Mouse (Mus musculus) embryo, embryonic 10 days (tissue): ENCODE data around the gene Mark4.

ENCODE experiments used
- DNase-seq: peaks from one replicate; pipeline ENCODE4 v3.0.0-alpha.2; 2015; ENCODE audit warnings: low spot score

Gene Mark4

DNA sequence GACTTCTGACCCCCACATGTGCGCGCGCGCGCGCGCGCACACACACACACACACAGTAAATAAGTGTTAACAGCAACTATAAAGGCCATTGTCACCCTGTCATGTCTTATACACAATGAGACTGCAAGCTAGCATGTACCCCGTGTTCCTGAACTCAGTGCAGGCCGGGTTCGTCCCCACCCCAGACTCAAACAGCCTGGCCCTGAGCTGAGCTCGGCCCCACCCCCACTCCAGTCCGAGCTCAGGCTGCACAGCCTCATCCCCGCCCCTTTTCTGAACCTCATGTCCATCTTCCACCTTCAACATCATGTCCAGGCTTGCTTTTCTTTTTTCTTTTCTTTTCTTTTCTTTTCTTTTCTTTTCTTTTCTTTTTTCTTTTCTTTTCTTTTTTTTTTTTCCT lies 11.7 kb upstream of the Mark4 start:
- DNase-seq = no peak

DNA sequence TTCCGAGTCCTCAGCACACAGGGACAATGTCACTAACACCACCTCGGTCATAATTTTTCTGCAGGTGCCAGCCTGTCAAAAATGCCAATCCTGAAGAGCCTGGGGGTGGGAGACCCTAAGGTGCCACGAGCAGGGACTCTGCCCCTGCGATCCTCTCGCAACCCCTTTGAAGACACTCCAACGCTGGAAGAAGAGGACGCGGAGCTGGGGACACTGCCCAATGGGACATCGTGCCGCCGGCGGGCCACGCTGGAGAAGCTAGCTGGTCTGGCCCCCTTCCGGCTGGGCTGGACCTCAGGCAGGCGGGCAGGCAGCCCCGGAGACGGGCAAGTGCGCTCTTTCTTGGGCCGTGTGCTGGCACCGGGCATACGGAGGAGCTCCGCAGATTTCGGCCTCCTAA lies 10.8 kb upstream of the Mark4 start:
- no peak for DNase-seq

- DNase-seq = no peak
These were observed 9.7 kb upstream of the Mark4 start for GRCm38 (mm10) chr7:19468279-19468678.

- DNase-seq = no peak
These were observed 9.0 kb upstream of the Mark4 start for GRCm38 (mm10) chr7:19467638-19468037.

DNA sequence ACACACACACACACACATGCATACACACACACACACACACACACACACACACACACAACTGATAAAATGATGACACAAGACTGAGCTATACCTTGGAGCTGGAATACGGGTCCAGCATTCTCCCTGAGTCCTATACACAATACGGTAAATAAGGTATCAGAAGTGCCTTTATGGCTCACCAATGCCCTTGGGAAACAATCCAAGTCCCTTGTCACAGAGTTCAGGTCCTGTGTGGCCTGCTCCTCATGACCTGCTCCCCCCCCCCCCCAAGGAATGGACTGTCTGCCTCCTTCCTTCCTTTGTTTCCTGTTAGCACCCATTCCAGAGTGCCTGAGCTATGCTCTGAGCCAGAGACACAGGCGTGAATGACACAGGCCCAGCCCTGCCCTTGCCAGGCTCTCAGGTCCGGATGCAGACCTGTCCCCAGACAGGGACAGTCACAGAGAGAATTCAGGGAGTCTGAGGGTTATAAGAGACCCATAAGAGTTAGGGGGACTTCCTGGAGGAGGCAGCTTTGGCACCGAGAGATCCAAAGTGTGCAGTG lies 8.1 kb upstream of the Mark4 start:
- DNase-seq = no peak

- peak; percentile 57 for DNase-seq
These were observed 6.0 kb upstream of the Mark4 start for GRCm38 (mm10) chr7:19464367-19465307.

DNA sequence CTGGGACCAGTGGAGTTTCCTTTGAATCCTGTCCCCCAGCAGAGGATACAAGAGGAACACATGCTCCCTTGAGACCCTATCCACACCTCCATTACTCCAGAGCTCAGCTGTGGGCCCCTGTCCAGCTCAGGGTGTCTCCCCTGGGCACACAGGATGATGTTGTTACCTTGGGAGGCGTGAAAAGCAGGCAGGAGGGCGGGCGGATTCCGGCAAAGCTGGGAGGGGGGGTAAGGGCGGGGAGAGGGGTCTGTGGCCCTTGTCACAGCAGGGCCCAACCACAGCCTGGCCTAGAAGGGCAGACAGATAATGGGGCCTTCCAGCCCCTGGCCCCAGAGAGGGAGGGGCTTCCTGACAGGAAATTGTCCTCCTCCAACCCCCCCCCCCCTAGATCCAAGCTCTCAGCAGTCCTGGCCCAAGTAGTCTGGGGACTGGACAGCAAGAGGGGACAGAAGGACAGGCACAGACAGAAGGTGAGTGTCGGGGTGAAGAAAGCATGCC lies 4.3 kb upstream of the Mark4 start, which contains the start of gene Exoc3l2:
Gene Exoc3l2 (plus strand): TSS at position 448 of the 498 bp plus-strand sequence.
- DNase-seq = no peak

DNA sequence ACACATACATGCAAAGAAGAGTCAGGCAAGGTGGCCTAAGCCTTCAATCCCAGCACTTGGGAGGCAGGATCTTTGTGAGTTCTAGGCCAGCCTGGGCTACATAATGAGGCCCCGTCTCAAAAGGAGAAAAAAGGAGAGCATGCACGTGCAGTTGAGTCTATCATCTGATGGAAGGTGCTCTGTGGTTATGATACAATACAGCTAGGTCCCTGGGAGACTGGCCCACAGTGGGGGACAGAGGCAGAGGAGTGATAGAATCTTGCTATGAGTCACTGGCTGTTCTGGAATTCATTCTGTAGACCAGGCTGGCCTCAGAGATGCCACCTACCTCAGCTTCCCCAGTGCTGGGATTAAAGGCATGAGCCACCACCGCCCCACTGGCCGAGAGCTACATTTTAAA lies 3.8 kb upstream of the Mark4 start:
- no peak for DNase-seq

DNA sequence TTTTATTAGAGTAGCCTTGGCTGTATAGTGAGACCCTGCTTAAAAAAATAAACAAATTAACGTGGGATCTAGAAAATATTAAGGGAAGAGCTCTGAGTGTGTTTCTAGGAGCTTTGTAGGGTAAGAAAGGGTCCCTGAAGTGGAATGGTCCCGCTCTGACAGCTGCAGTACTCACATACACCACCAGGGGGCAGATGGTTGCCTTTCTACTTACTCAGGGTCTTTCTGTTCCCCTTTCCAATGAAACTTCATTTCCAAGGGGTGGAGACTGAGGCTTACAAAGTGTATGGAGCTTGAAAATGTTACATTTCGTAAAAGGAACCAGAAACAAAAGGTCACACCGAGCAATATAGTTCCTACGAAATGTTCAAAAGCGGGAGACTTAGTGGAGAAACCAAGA lies 2.9 kb upstream of the Mark4 start:
- DNase-seq = peak; percentile 82

- DNase-seq = no peak
These were observed 1.9 kb upstream of the Mark4 start for GRCm38 (mm10) chr7:19460500-19460899.

- no peak for DNase-seq
These were observed 686 bp upstream of the Mark4 start for GRCm38 (mm10) chr7:19459144-19459870.

DNA sequence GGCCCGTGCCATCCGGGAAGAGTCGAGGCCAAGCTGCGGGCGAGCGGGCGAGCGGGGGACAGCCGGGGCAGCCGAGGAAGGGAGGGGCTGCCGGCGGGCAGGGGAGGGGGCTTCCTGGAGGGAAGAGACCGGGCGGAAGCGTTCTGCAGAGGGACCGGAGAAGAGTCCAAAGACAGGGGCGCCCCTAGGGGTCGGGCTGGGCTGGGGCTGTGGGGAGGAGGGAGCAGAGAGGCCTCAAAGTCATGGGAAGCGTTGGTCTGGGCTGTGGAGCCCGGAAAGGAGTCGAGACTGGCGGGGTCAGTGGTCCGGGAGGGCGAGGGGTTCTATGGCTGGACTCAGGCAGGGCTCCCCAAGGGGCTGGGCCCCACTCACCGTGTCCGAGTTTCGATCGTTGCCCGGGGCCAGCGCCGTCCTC lies 542 bp downstream of the Mark4 start:
- peak; percentile 78 for DNase-seq

DNA sequence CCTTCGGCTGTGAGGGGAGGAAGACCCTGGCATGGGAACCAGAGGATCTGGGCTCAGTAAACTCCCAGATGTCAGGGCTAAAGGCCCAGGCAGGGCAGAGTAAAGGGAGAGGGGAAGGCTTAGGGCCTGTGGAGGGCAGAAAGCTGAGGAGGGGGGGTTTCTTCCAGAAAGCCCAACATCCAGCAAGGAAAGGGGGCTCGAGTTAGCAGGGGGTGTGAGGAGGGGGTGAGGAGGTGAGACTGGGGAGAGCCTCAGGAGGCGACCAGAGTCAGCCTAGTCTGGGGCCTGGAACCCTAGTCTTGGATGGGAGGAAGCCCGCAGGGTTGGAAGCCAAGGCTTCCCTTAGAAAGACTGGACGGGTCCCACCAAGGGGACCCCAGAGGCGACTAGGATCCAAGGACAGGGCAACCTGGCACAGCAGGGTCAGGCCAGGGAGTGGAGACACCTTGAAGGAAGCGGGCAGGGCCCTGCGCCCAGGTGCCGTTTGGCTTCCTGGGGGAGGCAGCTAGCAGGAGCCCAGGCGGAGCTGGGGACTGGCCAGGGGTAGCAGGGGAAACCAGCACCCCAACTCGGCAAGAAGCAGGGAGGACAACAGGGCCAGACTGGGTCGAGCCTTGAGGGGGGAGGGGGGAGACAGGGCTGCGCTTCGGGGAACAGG lies 1.1 kb downstream of the Mark4 start:
- no peak for DNase-seq

DNA sequence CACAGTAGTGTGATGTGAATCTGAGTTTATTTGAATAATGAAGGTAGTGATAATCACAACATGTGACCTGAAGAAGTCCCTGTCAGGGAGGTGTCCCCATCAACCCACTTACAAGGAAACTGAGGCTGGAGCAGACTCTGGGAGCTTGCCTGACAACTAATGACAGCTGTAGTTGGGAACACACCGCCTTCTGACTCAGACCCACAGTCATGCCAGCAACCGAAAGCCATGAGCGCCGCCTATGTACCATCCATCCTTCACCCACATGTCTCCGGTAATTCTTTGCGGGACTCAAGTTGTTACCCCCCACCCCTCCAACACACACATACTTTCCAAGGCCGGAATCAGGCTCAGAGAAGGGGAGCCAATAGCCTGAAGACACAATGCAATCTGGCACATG lies 2.0 kb downstream of the Mark4 start:
- no peak for DNase-seq

DNA sequence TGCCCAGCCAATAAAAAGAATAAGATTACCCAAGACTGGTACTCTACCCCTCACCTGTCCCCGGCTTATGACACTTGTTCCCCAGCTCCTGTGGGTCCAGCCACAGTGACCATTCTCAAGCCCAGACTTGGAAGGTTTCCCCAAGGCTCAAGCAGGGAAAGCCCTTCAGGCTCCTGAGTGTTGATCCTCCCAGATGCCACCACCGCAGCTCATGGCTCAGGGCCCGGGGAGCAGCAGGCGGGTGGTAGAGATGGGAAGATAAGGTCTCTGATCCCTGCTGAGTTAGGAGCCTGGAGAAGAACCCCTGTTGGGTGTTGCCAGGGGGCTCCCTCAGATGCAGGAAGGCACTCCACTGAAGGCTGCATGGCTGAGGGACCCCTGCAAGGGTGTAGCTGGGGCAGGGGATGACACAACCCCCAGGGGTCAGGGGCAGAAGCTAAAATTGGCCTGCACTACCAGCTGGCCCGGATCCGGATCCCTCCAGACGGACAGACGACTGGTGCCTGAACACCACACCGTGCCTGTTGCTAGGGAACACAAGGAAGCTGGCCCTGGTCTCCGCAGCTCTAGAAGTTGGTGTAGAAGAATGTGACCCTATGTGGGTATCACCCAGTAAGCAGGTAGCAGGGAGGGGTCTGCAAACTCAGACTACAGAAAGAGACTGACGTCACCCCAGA lies 2.7 kb downstream of the Mark4 start:
- DNase-seq = no peak

GRCm38 (mm10) chr7:19455186-19455585 lies 3.4 kb downstream of the Mark4 start:
- no peak for DNase-seq

- DNase-seq = no peak
These were observed 9.5 kb downstream of the Mark4 start for GRCm38 (mm10) chr7:19449165-19449564.

- no peak for DNase-seq
These were observed 10.9 kb downstream of the Mark4 start for GRCm38 (mm10) chr7:19447689-19448088.

- DNase-seq = no peak
These were observed 13.8 kb downstream of the Mark4 start for GRCm38 (mm10) chr7:19444801-19445200.

DNA sequence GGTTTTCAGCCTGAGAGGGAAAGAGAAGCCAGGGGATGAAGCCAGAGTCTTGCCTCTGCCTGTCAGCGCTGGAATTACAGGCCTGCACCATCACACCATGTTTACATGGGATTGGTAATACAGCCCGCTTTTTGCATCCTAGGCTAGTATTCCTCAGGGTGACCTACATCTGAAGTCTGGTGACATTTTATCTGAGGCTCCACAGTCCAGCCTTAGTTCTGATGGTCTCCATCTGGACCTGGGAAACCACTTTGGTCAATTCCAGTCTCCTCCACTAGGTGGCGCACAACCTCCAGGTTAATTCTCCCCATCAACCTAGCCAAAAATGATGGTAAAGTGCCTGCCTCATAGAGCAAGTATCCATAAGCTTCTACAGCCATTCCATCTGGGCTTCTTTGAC lies 15.3 kb downstream of the Mark4 start:
- peak; percentile 85 for DNase-seq

DNA sequence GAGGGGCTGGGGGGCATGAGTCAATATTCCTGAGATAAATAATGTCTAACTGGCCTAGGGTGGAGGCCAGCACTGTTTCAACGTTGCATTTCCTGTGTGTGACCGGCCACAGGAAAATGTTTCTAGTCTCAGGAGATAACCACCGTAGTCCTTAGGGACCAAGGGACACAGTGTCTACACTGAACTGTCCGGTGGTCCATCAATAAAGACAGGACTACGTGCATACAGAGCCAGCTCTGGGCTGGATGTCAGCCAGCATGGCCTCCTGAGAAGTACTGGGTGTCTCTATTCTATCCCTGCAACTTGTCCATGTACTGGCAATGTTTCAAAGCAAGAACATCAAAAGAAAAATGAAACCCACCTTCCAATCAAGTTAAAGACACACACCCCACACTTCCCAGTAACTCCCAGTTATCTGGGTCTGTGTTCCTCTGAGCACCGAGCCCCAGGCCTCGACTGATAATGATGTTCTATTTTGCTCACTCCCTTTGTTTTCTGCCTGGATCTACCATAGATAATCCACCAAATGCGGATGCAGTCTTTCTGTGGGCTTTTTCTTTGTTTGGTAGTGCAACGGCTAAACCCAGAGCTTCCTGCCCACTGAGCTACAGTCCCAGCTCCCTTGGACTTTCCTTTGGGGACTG lies 17.1 kb downstream of the Mark4 start:
- DNase-seq = no peak
